Mouse (Mus musculus): ENCODE measurements around the gene Wdr77.
"Not testable (repeated sequence)": the region's sequence is repeated elsewhere in the genome, so short reads cannot be mapped to it uniquely, and the experiment has no call there.

The Wdr77 gene

DNA sequence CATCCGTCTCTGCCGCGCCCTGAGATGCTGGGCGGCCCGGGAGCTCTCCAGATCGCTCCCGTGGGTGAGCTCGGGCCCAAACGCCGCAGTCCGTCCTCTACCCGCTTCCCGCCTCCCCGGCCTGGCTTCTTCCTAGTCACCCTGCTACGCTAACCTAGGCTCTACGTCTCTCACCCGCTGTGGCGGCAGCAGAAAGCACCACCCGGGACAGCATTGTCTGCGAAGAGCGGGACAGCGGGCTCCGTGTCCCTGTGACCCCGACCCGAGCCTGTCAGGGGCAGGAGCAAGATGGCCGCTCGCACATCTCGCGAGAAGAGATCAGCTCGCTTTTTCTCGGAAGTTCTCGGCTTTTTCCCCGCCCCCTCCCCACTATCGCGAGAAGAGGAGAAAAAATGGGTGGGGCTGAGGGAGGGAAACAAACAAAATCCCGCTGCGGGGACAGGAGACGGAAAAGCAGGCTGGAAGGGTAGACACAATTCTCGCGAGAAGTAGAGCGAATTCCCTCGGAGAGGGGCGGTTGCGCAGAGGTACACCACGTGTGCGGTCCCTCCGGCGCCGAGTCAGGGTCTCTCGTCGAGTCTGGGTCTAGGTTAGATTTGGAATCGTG is at the start of gene Wdr77:
Wdr77 (plus strand) TSS at position 396 of the 607 bp plus-strand sequence.
- DNase-seq = peak; percentile 97

- no peak for DNase-seq
Observed at GRCm38 (mm10) chr3:105910519-105911190, 48.5 kb upstream of the Wdr77 start.

DNA sequence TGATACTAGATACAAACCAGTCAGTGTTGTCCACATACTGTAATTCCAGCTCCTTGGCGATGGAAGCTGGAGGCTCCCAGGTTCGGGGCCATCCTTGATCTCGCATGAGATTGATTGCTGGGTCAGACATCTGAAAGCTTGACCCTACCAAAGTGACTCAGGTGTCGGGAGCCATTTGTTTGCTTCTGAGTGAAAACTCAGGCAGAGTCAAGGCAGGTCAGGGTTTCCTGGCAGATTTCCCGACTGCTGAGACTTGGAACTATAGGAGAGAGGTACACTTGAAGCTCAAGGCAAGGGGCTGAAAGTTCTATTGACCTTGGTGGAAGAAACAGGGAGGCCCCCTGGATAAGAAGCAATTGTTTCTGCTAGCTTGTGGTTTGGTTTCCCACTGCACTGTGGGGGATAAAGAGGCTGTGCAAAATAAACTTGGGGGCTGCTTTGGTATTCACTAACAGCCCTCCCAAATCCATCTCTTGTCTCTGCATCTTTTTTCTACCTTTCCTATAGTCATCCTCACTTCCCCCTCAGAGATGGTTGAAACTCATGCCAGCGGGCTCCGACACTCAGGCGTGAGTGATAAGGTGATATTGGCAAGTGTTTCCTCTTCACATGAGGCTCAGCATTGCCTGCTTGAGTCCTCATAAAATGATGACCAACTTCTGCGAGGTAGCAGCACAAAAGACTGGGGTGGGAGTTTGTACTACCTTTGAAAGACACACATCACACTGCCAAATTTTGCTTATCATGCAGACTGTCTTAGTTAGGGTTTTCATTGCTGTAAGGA is 46.9 kb upstream of the Wdr77 start:
- DNase-seq = no peak

- no peak for DNase-seq
Observed at GRCm38 (mm10) chr3:105913839-105914681, 45.1 kb upstream of the Wdr77 start.

DNA sequence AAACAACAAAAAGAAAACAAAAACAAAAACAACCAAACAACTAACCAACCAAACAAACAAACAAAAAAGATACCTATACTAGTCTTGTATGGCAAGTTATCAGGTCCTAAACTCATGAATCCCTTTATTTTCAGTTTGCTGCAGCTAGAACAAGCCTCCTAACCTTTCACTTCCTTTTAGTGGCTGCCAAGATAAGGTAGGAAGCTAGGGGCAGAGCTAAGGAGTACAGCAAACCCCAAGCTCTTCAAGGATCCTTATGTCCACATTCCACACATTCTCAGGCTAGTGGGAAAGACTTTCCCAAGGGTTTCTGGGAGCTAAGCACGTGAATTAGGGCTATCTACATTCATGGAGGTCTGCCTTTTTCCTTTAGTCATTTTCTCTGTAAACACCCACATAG is 43.9 kb upstream of the Wdr77 start:
- DNase-seq = no peak

DNA sequence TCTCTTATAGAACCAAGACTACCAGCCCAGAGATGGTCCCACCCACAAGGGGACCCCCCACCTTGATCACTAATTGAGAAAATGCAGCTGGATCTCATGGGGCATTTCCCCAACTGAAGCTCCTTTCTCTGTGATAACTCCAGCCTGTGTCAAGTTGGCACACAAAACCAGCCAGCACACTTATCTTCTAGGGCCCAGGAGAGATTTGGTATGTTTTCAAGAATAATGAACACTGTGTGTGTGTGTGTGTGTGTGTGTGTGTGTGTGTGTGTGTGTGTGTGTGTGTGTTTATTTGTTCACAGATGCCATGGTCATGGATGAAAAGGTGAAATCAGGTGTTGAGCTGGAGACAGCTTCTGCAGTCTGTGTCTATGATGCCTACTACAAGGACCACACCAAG is 42.7 kb upstream of the Wdr77 start:
- not testable (repeated sequence) for DNase-seq

GRCm38 (mm10) chr3:105917656-105918354 is 41.4 kb upstream of the Wdr77 start:
- DNase-seq = no peak

GRCm38 (mm10) chr3:105918355-105918745 is 40.8 kb upstream of the Wdr77 start:
- DNase-seq = no peak

GRCm38 (mm10) chr3:105920743-105921142 is 38.4 kb upstream of the Wdr77 start:
- not testable (repeated sequence) for DNase-seq

DNA sequence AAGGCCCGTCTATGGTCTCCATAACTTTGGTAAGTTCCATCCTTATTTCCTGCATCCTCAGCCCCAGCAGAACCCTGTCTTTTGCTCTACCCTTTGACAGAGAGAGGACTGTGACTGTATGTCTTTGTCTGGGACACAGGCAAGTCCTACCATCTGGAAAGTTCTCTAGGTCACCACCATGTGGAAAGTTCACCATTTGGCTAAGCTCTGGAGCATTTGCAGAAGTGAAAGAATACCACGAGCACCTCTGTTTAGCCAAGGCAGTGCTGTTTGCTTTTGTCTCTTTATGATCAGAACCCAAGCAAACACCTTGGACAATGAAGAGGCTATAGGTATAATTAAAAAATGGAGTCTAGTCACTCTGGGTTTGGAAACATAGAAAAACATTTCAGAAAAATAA is 37.2 kb upstream of the Wdr77 start:
- DNase-seq = no peak

DNA sequence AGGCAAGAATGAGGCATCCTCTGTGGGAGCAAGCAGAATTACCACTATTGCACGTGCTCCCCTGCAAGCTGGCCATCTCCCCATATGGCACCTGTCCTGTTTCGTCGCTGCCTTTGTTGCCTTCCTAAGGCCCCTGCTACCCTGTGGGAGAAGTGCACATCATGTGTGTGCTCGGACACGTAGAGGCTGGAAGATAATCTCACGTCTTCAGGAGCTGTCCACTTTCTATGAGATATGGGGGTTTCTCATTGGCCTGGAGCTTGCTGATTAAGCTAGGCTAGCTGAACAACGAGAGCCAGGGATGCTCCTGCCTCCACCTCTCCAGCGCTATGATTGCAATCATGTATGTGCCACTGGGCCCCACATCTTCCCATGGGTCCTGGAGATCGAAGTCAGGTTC is 34.6 kb upstream of the Wdr77 start:
- no peak for DNase-seq

GRCm38 (mm10) chr3:105927561-105928194 is 31.5 kb upstream of the Wdr77 start:
- no peak for DNase-seq

DNA sequence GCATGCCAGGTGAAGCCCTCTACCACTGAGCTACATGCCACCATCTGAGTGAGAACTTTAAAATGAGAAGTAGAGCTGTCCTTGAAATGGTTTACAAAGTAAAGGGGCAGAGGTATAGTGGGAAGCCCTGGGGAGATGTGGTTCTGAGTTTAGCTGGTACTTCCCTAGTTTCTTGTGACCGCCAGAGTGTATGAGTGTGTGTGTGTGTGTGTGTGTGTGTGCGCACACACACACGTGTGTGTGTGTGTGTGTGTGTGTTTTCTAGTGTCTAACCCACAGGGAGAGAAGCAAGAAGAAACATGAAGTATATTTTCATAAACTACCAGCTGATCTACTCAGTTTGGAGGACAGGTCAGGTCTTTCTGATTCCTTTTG is 31.0 kb upstream of the Wdr77 start:
- no peak for DNase-seq

GRCm38 (mm10) chr3:105928781-105929180 is 30.4 kb upstream of the Wdr77 start:
- no peak for DNase-seq

GRCm38 (mm10) chr3:105929821-105930220 is 29.3 kb upstream of the Wdr77 start:
- DNase-seq = no peak

DNA sequence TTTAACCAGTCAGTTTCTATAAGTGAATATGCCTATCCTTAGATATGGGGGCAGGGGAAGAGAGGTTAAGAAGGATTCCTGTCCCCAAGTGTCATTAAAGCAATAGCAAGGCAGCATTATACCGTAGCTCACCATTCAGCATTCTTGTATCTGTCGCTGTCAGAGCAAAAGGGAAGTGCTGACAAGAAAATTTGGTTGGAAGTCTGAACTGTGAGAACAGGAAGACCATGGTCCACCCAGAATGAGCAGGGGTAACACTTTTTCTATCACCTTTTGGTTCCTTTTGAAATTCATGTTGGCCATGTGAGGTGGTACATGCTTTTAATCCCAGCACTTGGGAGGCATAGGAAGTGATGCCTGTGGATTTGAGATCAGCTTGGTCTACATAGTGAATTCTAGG is 28.1 kb upstream of the Wdr77 start:
- DNase-seq = no peak

DNA sequence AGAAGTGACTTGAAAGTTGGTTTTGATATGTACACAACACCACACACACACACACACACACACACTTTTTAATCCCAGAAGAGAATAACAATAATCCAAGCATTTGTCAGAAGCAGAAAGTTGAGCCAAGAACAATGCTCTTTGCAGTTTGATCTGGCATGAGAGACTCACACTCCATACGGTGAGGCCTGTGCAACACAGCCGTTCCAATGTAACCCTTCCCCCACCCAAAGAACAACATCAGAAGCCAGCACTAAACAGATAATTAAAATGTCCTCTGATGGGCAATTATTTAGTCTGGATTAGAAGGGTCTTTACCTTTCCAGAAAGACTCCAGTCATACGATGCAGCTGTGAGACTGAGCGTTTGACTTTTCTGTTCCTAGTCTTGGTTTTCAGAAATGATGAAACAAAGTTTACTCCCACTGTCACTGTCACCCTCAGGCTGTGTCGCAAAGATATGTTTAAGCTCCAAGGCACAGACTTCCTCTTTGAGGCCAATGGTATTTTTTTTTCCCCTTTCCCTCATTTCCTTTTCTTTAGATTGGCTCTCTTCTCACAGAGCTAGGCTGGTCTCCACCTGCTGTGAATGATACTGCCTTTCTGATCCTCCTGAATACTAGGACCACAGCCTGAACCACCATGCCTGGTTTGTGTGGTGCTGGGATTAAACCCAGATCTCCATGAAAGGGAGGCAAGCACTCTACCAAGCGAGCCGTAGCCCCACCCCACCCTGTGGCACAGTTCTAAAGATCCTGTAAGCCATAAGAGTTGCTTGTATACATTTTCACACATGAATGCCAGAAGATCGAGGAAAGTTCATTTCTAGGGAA is 26.7 kb upstream of the Wdr77 start, which contains the start of gene I830077J02Rik:
I830077J02Rik (minus strand) TSS at position 425 of the 832 bp plus-strand sequence.
- DNase-seq = no peak

DNA sequence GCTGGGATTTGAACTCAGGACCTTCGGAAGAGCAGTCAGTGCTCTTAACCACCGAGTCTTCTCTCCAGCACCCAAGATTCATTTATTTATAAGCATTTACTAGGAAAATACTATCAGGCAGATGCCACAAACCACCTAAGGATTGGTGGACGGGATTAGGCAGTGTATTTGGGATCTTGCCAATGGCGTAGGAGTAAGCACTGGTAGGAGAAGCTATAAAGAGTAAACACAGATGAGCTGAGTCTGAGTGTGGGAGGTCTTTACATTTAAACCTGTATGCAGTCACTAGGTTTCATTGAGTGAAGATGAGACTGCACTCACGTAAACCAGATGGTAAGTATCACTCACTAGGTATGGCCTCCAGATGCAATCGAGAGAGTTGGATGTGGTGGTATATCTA is 25.2 kb upstream of the Wdr77 start:
- DNase-seq = no peak

GRCm38 (mm10) chr3:105935033-105935432 is 24.1 kb upstream of the Wdr77 start:
- peak; percentile 70 for DNase-seq

- DNase-seq = no peak
Observed at GRCm38 (mm10) chr3:105936111-105936510, 23.1 kb upstream of the Wdr77 start.

- DNase-seq = no peak
Observed at GRCm38 (mm10) chr3:105951348-105951747, 7.8 kb upstream of the Wdr77 start.
